Mouse (Mus musculus): ENCODE data around the gene Armc9. TPM values are rescaled to one million over a fixed set of nuclear protein-coding genes. Genes with fewer than 3 reads are reported as not detected.

Armc9 gene
- polyA plus RNA-seq, 1 experiment = 0.81 TPM

GRCm38 (mm10) chr1:86183577-86184263 is 29.1 kb downstream of the Armc9 start:
- peaks cover 50% of the 10 kb centered on the region for H3K36me3 ChIP-seq (ENCODE audit: control insufficient read depth)
- H3K4me1 ChIP-seq (ENCODE audit: control insufficient read depth) = peaks cover 31% of the 10 kb centered on the region
- no peak overlapping the region for H3K4me3 ChIP-seq (replicated peaks)
- H3K27me3 ChIP-seq (ENCODE audit: control insufficient read depth) = no peaks in the 10 kb centered on the region
- TF ChIP-seq TAL1 (IDR thresholded peaks at IDR 0.05; ENCODE audit: low read length) = no peak
- TF ChIP-seq GATA1 (IDR thresholded peaks at IDR 0.05; ENCODE audit: low read length) = no peak
- H3K9me3 ChIP-seq (ENCODE audit: control insufficient read depth, low read length) = no peaks in the 10 kb centered on the region

- H3K36me3 ChIP-seq (ENCODE audit: control insufficient read depth) = peaks cover 55% of the 10 kb centered on the region
These were observed 32.2 kb downstream of the Armc9 start for GRCm38 (mm10) chr1:86186762-86187161.

DNA sequence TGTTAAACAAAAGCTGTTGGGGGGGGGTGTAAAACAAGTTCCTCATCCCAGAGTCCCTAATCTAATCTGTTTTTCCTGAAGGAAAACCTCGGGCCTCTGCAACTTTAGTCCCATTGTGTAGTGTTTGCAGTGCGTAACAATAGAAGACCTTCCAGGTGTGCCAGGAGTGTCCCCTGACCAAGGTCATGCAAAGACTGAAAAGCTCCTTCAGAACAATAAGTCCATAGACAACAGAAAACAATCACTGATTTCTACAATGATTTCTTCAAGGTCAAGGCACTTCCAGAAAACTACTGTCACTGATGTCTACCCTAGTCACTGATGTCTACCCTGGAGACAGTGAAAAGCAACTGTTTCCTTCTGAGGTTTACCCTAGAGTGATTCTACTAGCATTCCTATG is 33.3 kb downstream of the Armc9 start:
- Histone ChIP-seq H3K9me3 (ENCODE audit: control insufficient read depth, low read length) (no peaks in the 10 kb centered on the region), H3K4me3 (replicated peaks) (no peak overlapping the region), H3K36me3 (ENCODE audit: control insufficient read depth) (peaks cover 52% of the 10 kb centered on the region), H3K4me1 (ENCODE audit: control insufficient read depth) (peaks cover 10% of the 10 kb centered on the region), H3K27me3 (ENCODE audit: control insufficient read depth) (no peaks in the 10 kb centered on the region)
- TF ChIP-seq GATA1 (IDR thresholded peaks at IDR 0.05; ENCODE audit: low read length) (no peak), TAL1 (IDR thresholded peaks at IDR 0.05; ENCODE audit: low read length) (no peak)

More at GRCm38 (mm10) chr1:86186762-86187161, 32.2 kb downstream of the Armc9 start:
- Histone ChIP-seq H3K9me3 (ENCODE audit: control insufficient read depth, low read length) (no peaks in the 10 kb centered on the region), H3K4me3 (replicated peaks) (no peak overlapping the region), H3K4me1 (ENCODE audit: control insufficient read depth) (peaks cover 21% of the 10 kb centered on the region), H3K27me3 (ENCODE audit: control insufficient read depth) (no peaks in the 10 kb centered on the region)
- TF ChIP-seq GATA1 (IDR thresholded peaks at IDR 0.05; ENCODE audit: low read length) = no peak
- no peak for TF ChIP-seq TAL1 (IDR thresholded peaks at IDR 0.05; ENCODE audit: low read length)

GRCm38 (mm10) chr1:86188271-86188670 is 33.7 kb downstream of the Armc9 start:
- Histone ChIP-seq H3K36me3 (ENCODE audit: control insufficient read depth) (peaks cover 51% of the 10 kb centered on the region), H3K4me1 (ENCODE audit: control insufficient read depth) (peaks cover 6% of the 10 kb centered on the region; the same call in 1 of the 2 replicates), H3K9me3 (ENCODE audit: control insufficient read depth, low read length) (no peaks in the 10 kb centered on the region), H3K4me3 (replicated peaks) (no peak overlapping the region), H3K27me3 (ENCODE audit: control insufficient read depth) (no peaks in the 10 kb centered on the region)
- TF ChIP-seq TAL1 (IDR thresholded peaks at IDR 0.05; ENCODE audit: low read length) (no peak), GATA1 (IDR thresholded peaks at IDR 0.05; ENCODE audit: low read length) (no peak)

- Histone ChIP-seq H3K4me1 (ENCODE audit: control insufficient read depth) (peaks cover 5% of the 10 kb centered on the region; the same call in 1 of the 2 replicates), H3K36me3 (ENCODE audit: control insufficient read depth) (peaks cover 58% of the 10 kb centered on the region), H3K27me3 (ENCODE audit: control insufficient read depth) (no peaks in the 10 kb centered on the region), H3K9me3 (ENCODE audit: control insufficient read depth, low read length) (no peaks in the 10 kb centered on the region), H3K4me3 (replicated peaks) (no peak overlapping the region)
- TF ChIP-seq GATA1 (IDR thresholded peaks at IDR 0.05; ENCODE audit: low read length) = no peak
- TF ChIP-seq TAL1 (IDR thresholded peaks at IDR 0.05; ENCODE audit: low read length) = no peak
These were observed 34.6 kb downstream of the Armc9 start for GRCm38 (mm10) chr1:86189034-86189702.

DNA sequence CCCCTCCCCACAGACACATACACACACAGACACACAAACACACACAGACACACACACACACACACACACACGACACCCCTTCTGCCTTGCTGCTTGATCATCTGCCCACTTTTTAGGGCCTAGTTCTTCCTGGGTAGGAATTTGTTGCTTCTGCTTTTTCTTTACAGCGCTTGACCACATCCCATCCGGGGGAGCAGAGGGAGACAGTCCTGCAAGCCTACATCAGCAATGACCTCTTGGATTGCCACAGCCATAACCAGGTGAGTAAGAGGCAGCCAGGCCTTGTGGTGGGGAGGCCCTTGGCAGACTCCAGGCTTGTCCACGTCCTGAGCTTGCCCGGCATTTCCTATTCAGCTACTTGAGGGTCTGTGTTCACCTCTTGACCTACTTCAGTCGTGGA is 36.3 kb downstream of the Armc9 start:
- H3K4me3 ChIP-seq (replicated peaks) = no peak overlapping the region
- H3K36me3 ChIP-seq (ENCODE audit: control insufficient read depth) = peaks cover 68% of the 10 kb centered on the region
- H3K9me3 ChIP-seq (ENCODE audit: control insufficient read depth, low read length) = no peaks in the 10 kb centered on the region
- H3K27me3 ChIP-seq (ENCODE audit: control insufficient read depth) = no peaks in the 10 kb centered on the region
- peaks cover 5% of the 10 kb centered on the region; the same call in 1 of the 2 replicates for H3K4me1 ChIP-seq (ENCODE audit: control insufficient read depth)
- TF ChIP-seq TAL1 (IDR thresholded peaks at IDR 0.05; ENCODE audit: low read length) (no peak), GATA1 (IDR thresholded peaks at IDR 0.05; ENCODE audit: low read length) (no peak)

DNA sequence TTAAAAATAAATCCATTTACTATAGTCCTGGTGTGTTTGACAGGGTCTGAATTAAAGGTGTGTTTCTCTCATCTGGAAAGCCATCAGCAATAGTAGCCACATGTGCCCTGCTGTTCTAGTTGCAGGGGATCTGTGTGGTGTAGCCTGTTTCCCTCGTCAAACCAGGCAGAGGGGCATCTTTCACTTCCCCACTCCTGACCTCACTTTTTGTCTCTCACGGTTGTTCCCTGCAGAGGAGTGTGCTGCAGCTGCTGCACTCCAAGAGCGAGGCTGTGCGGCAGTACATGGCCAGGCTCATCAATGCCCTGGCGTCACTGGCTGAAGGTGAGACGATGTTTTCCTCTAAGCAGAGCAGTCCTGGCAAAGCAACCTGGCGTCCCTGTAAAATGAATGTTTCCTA is 39.5 kb downstream of the Armc9 start:
- no peak for TF ChIP-seq TAL1 (IDR thresholded peaks at IDR 0.05; ENCODE audit: low read length)
- TF ChIP-seq GATA1 (IDR thresholded peaks at IDR 0.05; ENCODE audit: low read length) = no peak
- H3K4me3 ChIP-seq (replicated peaks) = no peak overlapping the region
- H3K27me3 ChIP-seq (ENCODE audit: control insufficient read depth) = no peaks in the 10 kb centered on the region
- peaks cover 79% of the 10 kb centered on the region for H3K36me3 ChIP-seq (ENCODE audit: control insufficient read depth)
- H3K9me3 ChIP-seq (ENCODE audit: control insufficient read depth, low read length) = no peaks in the 10 kb centered on the region
- H3K4me1 ChIP-seq (ENCODE audit: control insufficient read depth) = peaks cover 2% of the 10 kb centered on the region; the same call in 1 of the 2 replicates

GRCm38 (mm10) chr1:86198276-86198675 is 43.7 kb downstream of the Armc9 start:
- no peak overlapping the region for H3K4me3 ChIP-seq (replicated peaks)
- TF ChIP-seq TAL1 (IDR thresholded peaks at IDR 0.05; ENCODE audit: low read length) (no peak), GATA1 (IDR thresholded peaks at IDR 0.05; ENCODE audit: low read length) (no peak)
- H3K36me3 ChIP-seq (ENCODE audit: control insufficient read depth) = peaks cover 91% of the 10 kb centered on the region
- no peaks in the 10 kb centered on the region for H3K9me3 ChIP-seq (ENCODE audit: control insufficient read depth, low read length)
- no peaks in the 10 kb centered on the region; the same call in 1 of the 2 replicates for H3K4me1 ChIP-seq (ENCODE audit: control insufficient read depth)
- no peaks in the 10 kb centered on the region for H3K27me3 ChIP-seq (ENCODE audit: control insufficient read depth)

DNA sequence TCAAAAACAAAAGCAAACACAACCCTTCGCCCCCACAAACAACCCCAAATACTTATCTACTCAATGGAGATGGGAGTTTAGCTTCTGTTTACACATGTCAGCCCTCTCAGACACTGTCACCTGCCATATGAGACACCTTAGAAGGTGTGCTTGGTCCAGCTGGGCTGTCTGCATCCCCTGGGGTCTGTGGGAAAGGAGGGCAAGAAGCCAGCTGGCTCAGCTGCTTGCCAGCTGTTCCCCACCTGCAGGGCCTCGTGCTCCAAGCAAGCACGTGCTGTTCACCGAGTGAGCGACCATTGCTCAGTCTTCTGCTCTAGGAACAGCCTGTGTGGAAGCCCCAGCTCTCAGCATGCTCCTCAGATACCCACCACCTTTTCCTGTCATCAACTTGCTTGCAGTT is 44.4 kb downstream of the Armc9 start:
- H3K9me3 ChIP-seq (ENCODE audit: control insufficient read depth, low read length) = no peaks in the 10 kb centered on the region
- no peaks in the 10 kb centered on the region for H3K4me1 ChIP-seq (ENCODE audit: control insufficient read depth)
- H3K4me3 ChIP-seq (replicated peaks) = no peak overlapping the region
- no peaks in the 10 kb centered on the region for H3K27me3 ChIP-seq (ENCODE audit: control insufficient read depth)
- H3K36me3 ChIP-seq (ENCODE audit: control insufficient read depth) = peaks cover 93% of the 10 kb centered on the region
- no peak for TF ChIP-seq TAL1 (IDR thresholded peaks at IDR 0.05; ENCODE audit: low read length)
- TF ChIP-seq GATA1 (IDR thresholded peaks at IDR 0.05; ENCODE audit: low read length) = no peak
